Mouse (Mus musculus) forebrain, embryonic 11.5 days (tissue): ENCODE measurements at regions not wholly inside any gene's neighbourhood (a gene's known extent, or its start where the extent isn't known, plus 50 kb on each side); places are given as distances from the start of the nearest gene placed in this dataset.

Experiments used
- ATAC-seq: fragments of 200-750 bp; cut with Nextera tagmentation; replicated peaks from 2 replicates; pipeline ENCODE4 v1.8.0; 2017; ENCODE audit warnings: moderate TSS enrichment; ENCODE audit not compliant: low FRiP score
- DNase-seq: peaks from one replicate; pipeline ENCODE4 v3.0.0-alpha.2; 2017; ENCODE audit warnings: low spot score
- H3K27ac ChIP-seq: fragments of 300-500 bp; sonication (generic); 2 replicates; pipeline ENCODE4 v1.5.1; 2014; ENCODE audit warnings: low read depth, low read length
- H3K27me3 ChIP-seq: fragments of 300-500 bp; sonication (generic); 2 replicates; pipeline ENCODE4 v1.6.1; 2014; ENCODE audit warnings: mild to moderate bottlenecking, low read length, mixed read lengths; ENCODE audit not compliant: control insufficient read depth, insufficient read depth
- H3K36me3 ChIP-seq: fragments of 300-500 bp; sonication (generic); 2 replicates; pipeline ENCODE4 v1.6.1; 2014; ENCODE audit warnings: mild to moderate bottlenecking, low read length, moderate library complexity, mixed read lengths; ENCODE audit not compliant: control insufficient read depth, insufficient read depth
- H3K4me1 ChIP-seq: fragments of 300-500 bp; sonication (generic); replicated peaks from 2 replicates; pipeline ENCODE4 v1.6.1; 2014; ENCODE audit warnings: low read length, mixed read lengths; ENCODE audit not compliant: control insufficient read depth, insufficient read depth
- H3K4me2 ChIP-seq: fragments of 300-500 bp; sonication (generic); 2 replicates; pipeline ENCODE4 v1.6.1; 2014; ENCODE audit warnings: low read depth, mild to moderate bottlenecking, low read length, moderate library complexity, mixed read lengths; ENCODE audit not compliant: severe bottlenecking
- H3K4me3 ChIP-seq: fragments of 300-500 bp; sonication (generic); 2 replicates; pipeline ENCODE4 v1.5.1; 2014; ENCODE audit warnings: low read depth, low read length
- H3K9ac ChIP-seq: fragments of 300-500 bp; sonication (generic); 2 replicates; pipeline ENCODE4 v1.6.1; 2014; ENCODE audit warnings: low read length
- H3K9me3 ChIP-seq: fragments of 300-500 bp; sonication (generic); 2 replicates; pipeline ENCODE4 v1.6.1; 2016; ENCODE audit warnings: low read length, mixed read lengths; ENCODE audit not compliant: control insufficient read depth
- WGBS: fragments of 180-500 bp; shearing (Covaris S2); extraction: QIAGEN DNeasy Blood & Tissue Kit; methylation state at CpG from one replicate; pipeline ENCODE4 v1.1.7; 2014; 5-methylcytosine and 5-hydroxymethylcytosine counted together

DNA sequence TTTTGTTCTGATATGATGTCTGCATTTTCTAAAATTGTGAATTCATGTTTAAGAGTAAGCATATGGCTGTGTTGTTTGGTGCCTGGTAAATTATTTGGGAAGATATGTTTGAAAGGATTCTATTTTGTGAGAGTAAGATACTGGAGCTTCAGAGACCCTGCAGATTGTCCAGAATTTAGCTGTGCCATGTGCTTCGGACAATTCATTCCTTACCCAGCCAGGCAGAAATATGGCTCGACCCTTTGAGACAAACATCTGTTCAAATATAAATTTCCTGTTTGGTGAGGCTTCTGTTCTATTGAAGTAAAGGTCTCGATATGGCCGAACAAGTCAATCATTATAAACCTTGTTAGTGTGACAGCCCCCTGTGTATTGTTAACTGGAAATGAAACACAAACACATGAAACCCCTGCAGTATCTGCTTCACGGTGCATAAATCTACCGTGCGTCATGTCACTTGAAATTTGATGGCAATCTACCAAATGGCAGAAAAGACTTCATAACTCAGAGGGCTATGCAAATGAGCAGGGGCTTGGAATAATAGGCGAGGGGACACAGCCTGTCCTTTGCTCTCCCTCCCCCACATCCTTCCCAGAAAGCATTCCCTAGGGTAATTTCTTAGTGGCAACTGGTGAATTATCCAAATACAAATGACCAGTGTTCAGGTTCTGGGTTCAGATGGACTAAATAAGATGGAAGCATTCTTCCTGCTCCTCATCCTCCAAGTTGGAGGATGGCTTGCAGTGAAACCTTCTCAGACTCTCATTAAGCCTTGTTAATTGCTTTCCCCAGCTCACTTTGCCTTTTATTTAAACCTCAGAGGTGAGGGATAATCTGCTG lies 61.8 kb downstream of the Adcyap1 start:
- H3K27me3 ChIP-seq, result no peaks in the 10 kb centered on the region
- H3K4me1 ChIP-seq, result no peaks in the 10 kb centered on the region
- ATAC-seq, result peak; percentile 88
- peak; percentile 51 for DNase-seq
- 26% methylated on average over 8 of the region's 8 CpGs for WGBS
- H3K9ac ChIP-seq, result no peak overlapping the region
- no peaks in the 10 kb centered on the region for H3K9me3 ChIP-seq
- H3K4me3 ChIP-seq, result no peak overlapping the region
- 0 out of 2 replicates have a peak overlapping the region, but pooled peaks have one; percentile 2 for H3K4me2 ChIP-seq
- no peaks in the 10 kb centered on the region for H3K36me3 ChIP-seq
- peak overlapping the region; percentile 42 for H3K27ac ChIP-seq

GRCm38 (mm10) chr17:93261206-93261504 lies 62.3 kb downstream of the Adcyap1 start:
- no peaks in the 10 kb centered on the region for H3K36me3 ChIP-seq
- H3K4me3 ChIP-seq, result no peak overlapping the region
- H3K4me1 ChIP-seq, result no peaks in the 10 kb centered on the region
- no peaks in the 10 kb centered on the region for H3K27me3 ChIP-seq
- DNase-seq (no peak), ATAC-seq (peak; percentile 89)
- peak overlapping the region; percentile 72; the same call in 1 of the 2 replicates for H3K27ac ChIP-seq
- H3K9ac ChIP-seq, result no peak overlapping the region
- 50% methylated on average over 1 of the region's 1 CpGs for WGBS
- H3K4me2 ChIP-seq, result no peak overlapping the region
- no peaks in the 10 kb centered on the region for H3K9me3 ChIP-seq

- Histone ChIP-seq H3K4me1 (no peaks in the 10 kb centered on the region), H3K36me3 (no peaks in the 10 kb centered on the region), H3K9me3 (no peaks in the 10 kb centered on the region), H3K9ac (no peak overlapping the region), H3K4me2 (no peak overlapping the region), H3K4me3 (no peak overlapping the region), H3K27me3 (no peaks in the 10 kb centered on the region), H3K27ac (no peak overlapping the region)
- WGBS, result 0% methylated on average over 1 of the region's 1 CpGs
- DNase-seq, result peak; percentile 50
- ATAC-seq, result peak; percentile 55; the same call in 1 of the 2 replicates
Observed at GRCm38 (mm10) chr17:93306121-93306520, 107.3 kb downstream of the Adcyap1 start.

GRCm38 (mm10) chr17:93312139-93312538 lies 113.3 kb downstream of the Adcyap1 start:
- Histone ChIP-seq H3K4me2 (no peak overlapping the region), H3K36me3 (no peaks in the 10 kb centered on the region), H3K27ac (no peak overlapping the region), H3K27me3 (no peaks in the 10 kb centered on the region), H3K4me3 (no peak overlapping the region), H3K9ac (no peak overlapping the region), H3K9me3 (no peaks in the 10 kb centered on the region), H3K4me1 (no peaks in the 10 kb centered on the region)
- ATAC-seq (no peak), DNase-seq (no peak)
- 54% methylated on average over 4 of the region's 4 CpGs for WGBS

GRCm38 (mm10) chr17:93312640-93313309 lies 114.0 kb downstream of the Adcyap1 start:
- Histone ChIP-seq H3K4me1 (no peaks in the 10 kb centered on the region), H3K4me3 (no peak overlapping the region), H3K9ac (no peak overlapping the region), H3K27ac (no peak overlapping the region), H3K27me3 (no peaks in the 10 kb centered on the region), H3K9me3 (no peaks in the 10 kb centered on the region), H3K4me2 (no peak overlapping the region), H3K36me3 (no peaks in the 10 kb centered on the region)
- DNase-seq, result no peak
- 71% methylated on average over 3 of the region's 3 CpGs for WGBS
- peak; percentile 60 for ATAC-seq

DNA sequence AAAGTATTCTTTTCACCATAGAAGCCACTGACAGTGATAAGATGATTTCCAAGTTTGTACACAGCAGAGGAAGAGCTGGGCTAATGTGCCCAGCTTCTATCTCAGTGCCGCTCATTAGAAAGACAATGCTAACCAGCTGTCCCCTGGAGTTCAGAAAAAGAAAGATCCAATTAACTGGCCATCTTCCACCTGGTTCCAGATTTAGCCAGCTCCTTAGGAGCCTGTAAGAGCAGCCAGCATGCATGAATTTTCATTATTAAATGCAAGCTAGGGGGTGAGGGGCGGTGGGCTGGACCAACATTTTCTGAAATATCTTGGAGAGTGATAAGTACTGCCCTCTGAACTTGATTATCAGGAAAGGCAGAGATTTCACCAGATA lies 114.5 kb downstream of the Adcyap1 start:
- H3K27ac ChIP-seq, result no peak overlapping the region
- DNase-seq, result no peak

DNA sequence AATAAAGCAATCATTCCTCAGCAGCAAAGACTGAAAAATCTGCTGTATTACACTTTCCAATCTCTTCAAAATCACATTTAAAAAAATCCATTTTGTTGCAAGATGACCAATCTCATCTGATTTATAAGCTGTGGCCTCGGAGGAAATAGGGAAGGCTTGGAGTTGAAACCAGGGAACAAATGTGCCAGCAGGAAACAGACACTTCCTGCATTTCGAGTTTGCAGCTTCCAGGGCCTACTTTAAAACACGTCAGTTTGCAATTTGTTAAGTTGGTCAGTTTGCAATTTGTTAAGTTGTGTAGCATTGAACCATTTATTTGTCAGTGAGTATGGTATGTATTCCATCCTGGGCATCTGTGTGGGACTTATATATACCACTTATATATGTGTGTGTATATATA lies 115.3 kb downstream of the Adcyap1 start:
- DNase-seq (no peak), ATAC-seq (no peak)
- Histone ChIP-seq H3K36me3 (no peaks in the 10 kb centered on the region), H3K4me1 (no peaks in the 10 kb centered on the region), H3K4me2 (no peak overlapping the region), H3K27ac (no peak overlapping the region), H3K27me3 (no peaks in the 10 kb centered on the region), H3K4me3 (no peak overlapping the region), H3K9ac (no peak overlapping the region), H3K9me3 (no peaks in the 10 kb centered on the region)
- WGBS, result 70% methylated on average over 3 of the region's 3 CpGs

More for the DNA sequence above, 114.5 kb downstream of the Adcyap1 start:
- 35% methylated on average over 2 of the region's 2 CpGs for WGBS
- peak; percentile 75 for ATAC-seq
- no peak overlapping the region for H3K9ac ChIP-seq
- no peak overlapping the region for H3K4me3 ChIP-seq
- H3K9me3 ChIP-seq, result no peaks in the 10 kb centered on the region
- no peak overlapping the region for H3K4me2 ChIP-seq
- H3K27me3 ChIP-seq, result no peaks in the 10 kb centered on the region
- no peaks in the 10 kb centered on the region for H3K36me3 ChIP-seq
- H3K4me1 ChIP-seq, result no peaks in the 10 kb centered on the region

GRCm38 (mm10) chr17:93321482-93321881 lies 122.7 kb downstream of the Adcyap1 start:
- WGBS, result 82% methylated on average over 4 of the region's 4 CpGs
- DNase-seq, result no peak

More at GRCm38 (mm10) chr17:93321482-93321881, 122.7 kb downstream of the Adcyap1 start:
- H3K9ac ChIP-seq, result no peak overlapping the region
- H3K36me3 ChIP-seq, result no peaks in the 10 kb centered on the region
- H3K27ac ChIP-seq, result no peak overlapping the region
- H3K4me2 ChIP-seq, result no peak overlapping the region
- H3K27me3 ChIP-seq, result no peaks in the 10 kb centered on the region
- no peak overlapping the region for H3K4me3 ChIP-seq
- no peaks in the 10 kb centered on the region for H3K4me1 ChIP-seq
- no peaks in the 10 kb centered on the region for H3K9me3 ChIP-seq
- no peak for ATAC-seq
